Comparison of ENCODE assay signal across 15 mouse cellular contexts in genomic region chr17:75051440-75051925, GRCm38 (mm10).
"Had no signal": no experiment of that assay in that cellular context is flagged by ENCODE, and none has a peak within 500 bp of the region (broad histone marks: within the 10 kb centered on the region; RNA-seq: fewer than 3 reads in every experiment).

No protein-coding gene starts in this region.

- H3K4me3 ChIP-seq: layer of hippocampus, adult 2 months; limb, embryonic 12.5 days; liver, embryonic 13.5 days; lung, embryonic 15.5 days; myocyte; neural tube, embryonic 15.5 days had no signal

- DNase-seq: kidney, postnatal 10 days; kidney, postnatal 4 days; liver; liver, embryonic 13.5 days; liver, postnatal 0 days; lung, postnatal 14 days; midbrain, embryonic 14.5 days; right cerebral cortex, adult 18-20 months; right cerebral cortex, postnatal 25 days; thymus, postnatal 36 days had no signal

- H3K27ac ChIP-seq: layer of hippocampus, adult 2 months; limb, embryonic 12.5 days; liver, embryonic 13.5 days; lung, embryonic 15.5 days; neural tube, embryonic 15.5 days had no signal
